Mouse (Mus musculus) heart, embryonic 16.5 days (tissue): ENCODE data around the gene Acaa1a. TPM values are rescaled to one million over a fixed set of nuclear protein-coding genes. Genes with fewer than 3 reads are reported as not detected.

Experiments
- ATAC-seq: fragments of 200-750 bp; cut with Nextera tagmentation; replicated peaks from 2 replicates; pipeline ENCODE4 v1.8.0; 2017; ENCODE audit warnings: moderate number of reproducible peaks; ENCODE audit not compliant: insufficient read depth, low FRiP score; ENCODE audit errors: extremely low read depth
- H3K27ac ChIP-seq: fragments of 300-500 bp; sonication (generic); 2 replicates; pipeline ENCODE4 v1.5.1; 2014; ENCODE audit warnings: mild to moderate bottlenecking, low read length, control low read depth, moderate library complexity
- H3K27me3 ChIP-seq: fragments of 300-500 bp; sonication (generic); 2 replicates; pipeline ENCODE4 v1.6.1; 2014; ENCODE audit warnings: low read length, mixed read lengths; ENCODE audit not compliant: control insufficient read depth, insufficient read depth
- H3K36me3 ChIP-seq: fragments of 300-500 bp; sonication (generic); 2 replicates; pipeline ENCODE4 v1.6.1; 2014; ENCODE audit not compliant: control insufficient read depth, insufficient read depth
- H3K4me1 ChIP-seq: fragments of 300-500 bp; sonication (generic); 2 replicates; pipeline ENCODE4 v1.6.1; 2014; ENCODE audit warnings: low read length, mixed read lengths; ENCODE audit not compliant: control insufficient read depth, insufficient read depth
- H3K4me2 ChIP-seq: fragments of 300-500 bp; sonication (generic); 2 replicates; pipeline ENCODE4 v1.6.1; 2014; ENCODE audit warnings: low read depth, mild to moderate bottlenecking, control low read depth, low read length
- H3K4me3 ChIP-seq: fragments of 300-500 bp; sonication (generic); 2 replicates; pipeline ENCODE4 v1.5.1; 2014; ENCODE audit warnings: mild to moderate bottlenecking, control low read depth, low read length
- H3K9ac ChIP-seq: fragments of 300-500 bp; sonication (generic); 2 replicates; pipeline ENCODE4 v1.6.1; 2014; ENCODE audit warnings: low read length, control low read depth
- H3K9me3 ChIP-seq: fragments of 300-500 bp; sonication (generic); replicated peaks from 2 replicates; pipeline ENCODE4 v1.6.1; 2016; ENCODE audit warnings: low read length; ENCODE audit not compliant: control insufficient read depth
- WGBS: fragments of 180-500 bp; shearing (Covaris S2); extraction: QIAGEN DNeasy Blood & Tissue Kit; methylation state at CpG from one replicate; pipeline ENCODE4 v1.1.7; 2014; 5-methylcytosine and 5-hydroxymethylcytosine counted together
- polyA plus RNA-seq: library from polyadenylated mRNA; unstranded; fragments of >200 nt; fragmentation: Nextera tagmentation; extraction: Ambion mirVana; gene quantifications from 2 replicates; pipeline ENCODE4 v1.2.1, GENCODE M21; 2015

Acaa1a gene
- polyA plus RNA-seq, 1 experiment from 2014 or later: 100 TPM

DNA sequence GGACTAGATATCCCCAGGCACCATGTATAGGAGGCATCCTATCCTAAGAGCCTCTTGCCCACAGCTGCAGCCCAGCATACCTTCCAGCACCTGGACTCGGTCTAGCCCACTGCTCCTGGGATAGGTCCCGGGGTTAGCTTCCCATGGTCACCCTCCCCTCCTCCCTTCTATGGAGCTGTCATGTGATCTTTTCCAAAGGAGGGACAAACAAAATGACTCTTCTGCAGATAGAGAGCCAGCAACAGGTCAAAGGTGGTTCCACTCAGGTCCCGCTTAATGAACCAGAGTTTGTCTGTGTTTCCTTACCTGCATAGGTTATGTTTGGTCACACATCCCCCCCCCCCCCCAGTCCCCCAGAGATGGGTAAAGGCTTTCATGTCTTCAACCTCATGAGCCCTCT lies 11.1 kb downstream of the Acaa1a start:
- 92% methylated on average over 3 of the region's 3 CpGs for WGBS
- no peak for ATAC-seq
- H3K36me3 ChIP-seq: peaks cover 18% of the 10 kb centered on the region

DNA sequence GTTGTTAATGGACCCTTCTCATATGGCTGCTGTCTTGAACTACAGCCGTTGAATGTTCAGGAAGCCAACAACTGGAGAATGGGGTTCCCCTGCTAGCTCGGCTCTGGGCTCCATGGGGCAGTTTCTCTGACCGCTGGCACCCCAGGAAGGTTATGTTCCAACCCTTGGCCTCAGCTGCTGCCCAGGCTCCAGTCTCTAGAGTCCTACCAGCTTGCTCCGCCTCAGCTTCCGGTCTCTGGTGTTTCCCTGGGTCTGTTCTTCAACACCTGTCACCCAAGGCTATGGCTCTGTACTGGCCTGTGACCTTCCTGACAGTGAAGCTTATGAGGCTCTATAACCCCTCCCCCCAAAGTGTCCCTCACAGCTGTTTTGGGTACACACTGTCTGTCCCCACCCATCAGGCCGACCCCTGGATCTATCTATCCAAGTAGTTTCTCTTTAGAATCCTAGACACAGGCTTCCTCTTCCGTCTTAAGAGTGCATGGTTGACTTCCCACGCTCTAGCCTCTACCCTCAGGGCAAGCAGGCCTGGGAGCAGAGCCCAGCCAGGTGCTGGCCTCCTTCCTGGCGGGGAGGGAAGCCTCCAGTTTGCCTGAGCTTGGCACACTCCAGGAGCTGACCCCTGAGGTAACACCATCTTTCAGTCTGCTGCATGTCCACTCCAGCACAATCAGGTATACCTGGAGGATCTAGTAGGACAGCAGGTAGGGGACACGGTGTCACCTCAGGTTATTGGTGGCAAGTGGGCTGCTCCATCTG lies 11.7 kb downstream of the Acaa1a start:
- no peaks in the 10 kb centered on the region for H3K4me1 ChIP-seq
- 86% methylated on average over 10 of the region's 10 CpGs for WGBS
- no peak for ATAC-seq
- no peak overlapping the region for H3K4me2 ChIP-seq
- no peaks in the 10 kb centered on the region for H3K27me3 ChIP-seq
- H3K27ac ChIP-seq: no peak overlapping the region
- peaks cover 17% of the 10 kb centered on the region for H3K36me3 ChIP-seq
- no peak overlapping the region for H3K4me3 ChIP-seq
- no peak overlapping the region for H3K9ac ChIP-seq
- H3K9me3 ChIP-seq: no peaks in the 10 kb centered on the region

More for the DNA sequence above, 11.1 kb downstream of the Acaa1a start:
- Histone ChIP-seq H3K27ac (no peak overlapping the region), H3K27me3 (no peaks in the 10 kb centered on the region), H3K9ac (no peak overlapping the region), H3K4me3 (no peak overlapping the region), H3K9me3 (no peaks in the 10 kb centered on the region), H3K4me1 (no peaks in the 10 kb centered on the region), H3K4me2 (no peak overlapping the region)

DNA sequence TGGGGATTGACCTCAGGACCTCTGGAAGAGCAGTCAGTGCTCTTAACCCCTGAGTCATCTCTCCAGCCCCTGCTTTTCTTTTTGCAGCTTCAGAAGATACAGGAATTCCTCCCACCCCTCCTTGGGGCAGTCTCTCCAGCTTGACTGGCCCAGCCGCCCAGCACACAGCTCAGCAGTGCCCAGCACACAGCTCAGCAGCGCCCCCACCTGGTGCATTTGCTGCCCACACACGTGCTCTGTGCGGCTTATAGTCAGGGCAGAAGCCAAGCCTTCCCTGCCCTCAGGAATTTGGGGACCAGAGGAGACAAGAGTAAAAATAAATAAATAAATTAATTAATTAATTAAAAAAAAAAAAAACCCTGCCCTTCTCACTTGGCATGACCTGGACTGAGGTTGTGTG lies 12.6 kb downstream of the Acaa1a start:
- no peaks in the 10 kb centered on the region for H3K4me1 ChIP-seq
- H3K4me3 ChIP-seq: no peak overlapping the region
- ATAC-seq: peak; percentile 82
- H3K27ac ChIP-seq: no peak overlapping the region
- H3K36me3 ChIP-seq: peaks cover 13% of the 10 kb centered on the region
- H3K27me3 ChIP-seq: no peaks in the 10 kb centered on the region
- H3K9me3 ChIP-seq: no peaks in the 10 kb centered on the region
- no peak overlapping the region for H3K4me2 ChIP-seq
- 27% methylated on average over 4 of the region's 4 CpGs for WGBS
- H3K9ac ChIP-seq: no peak overlapping the region

DNA sequence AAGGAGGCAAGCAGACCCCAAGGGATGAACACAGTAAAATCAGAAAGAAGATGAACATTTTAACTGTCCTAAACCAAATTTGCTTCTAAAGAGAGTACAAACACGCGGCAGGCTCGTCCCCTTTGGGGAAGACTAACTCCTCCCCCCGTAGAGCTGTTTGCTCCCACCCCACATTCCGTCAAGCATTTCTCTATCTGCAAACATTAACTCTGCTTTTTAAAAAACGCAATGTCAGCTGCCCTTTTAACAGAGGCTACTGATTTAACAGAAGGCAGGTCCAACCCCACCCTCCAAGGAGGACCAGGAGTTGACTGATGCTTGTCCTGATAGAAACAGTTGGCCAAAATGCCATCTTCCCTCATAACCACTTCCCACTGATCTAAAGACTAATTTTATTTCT lies 14.4 kb downstream of the Acaa1a start:
- ATAC-seq: no peak
- H3K27ac ChIP-seq: no peak overlapping the region
- no peak overlapping the region for H3K4me3 ChIP-seq
- H3K9me3 ChIP-seq: no peaks in the 10 kb centered on the region
- no peak overlapping the region for H3K4me2 ChIP-seq
- H3K9ac ChIP-seq: no peak overlapping the region
- H3K4me1 ChIP-seq: 0 out of 2 replicates have a peak, but pooled peaks cover 3% of the 10 kb centered on the region
- WGBS: 78% methylated on average over 6 of the region's 6 CpGs
- H3K36me3 ChIP-seq: peaks cover 13% of the 10 kb centered on the region
- no peaks in the 10 kb centered on the region for H3K27me3 ChIP-seq

DNA sequence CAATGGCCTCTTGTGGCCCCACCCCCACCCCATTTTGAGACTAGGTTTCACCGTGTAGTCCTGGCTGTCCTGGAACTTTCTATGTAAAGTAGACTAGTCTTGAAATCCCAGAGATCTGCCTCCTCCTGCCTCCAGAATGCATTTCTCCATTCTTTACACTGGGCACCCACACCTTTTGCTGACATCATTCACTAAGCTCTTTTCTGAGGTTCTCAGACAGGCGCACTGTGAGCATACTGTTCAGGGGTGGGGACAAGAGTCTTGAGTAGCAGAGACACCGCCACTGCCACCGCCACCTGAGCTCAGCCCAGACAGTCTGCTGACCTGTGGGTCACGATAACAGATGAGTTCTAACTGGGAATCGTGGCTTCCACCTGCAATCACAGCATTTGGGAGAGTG lies 16.5 kb downstream of the Acaa1a start:
- no peaks in the 10 kb centered on the region for H3K27me3 ChIP-seq
- no peak overlapping the region for H3K4me2 ChIP-seq
- ATAC-seq: no peak
- no peak overlapping the region for H3K27ac ChIP-seq
- WGBS: 77% methylated on average over 6 of the region's 6 CpGs
- no peak overlapping the region for H3K4me3 ChIP-seq
- H3K4me1 ChIP-seq: 0 out of 2 replicates have a peak, but pooled peaks cover 3% of the 10 kb centered on the region
- no peaks in the 10 kb centered on the region for H3K9me3 ChIP-seq
- no peak overlapping the region for H3K9ac ChIP-seq
- H3K36me3 ChIP-seq: peaks cover 5% of the 10 kb centered on the region

DNA sequence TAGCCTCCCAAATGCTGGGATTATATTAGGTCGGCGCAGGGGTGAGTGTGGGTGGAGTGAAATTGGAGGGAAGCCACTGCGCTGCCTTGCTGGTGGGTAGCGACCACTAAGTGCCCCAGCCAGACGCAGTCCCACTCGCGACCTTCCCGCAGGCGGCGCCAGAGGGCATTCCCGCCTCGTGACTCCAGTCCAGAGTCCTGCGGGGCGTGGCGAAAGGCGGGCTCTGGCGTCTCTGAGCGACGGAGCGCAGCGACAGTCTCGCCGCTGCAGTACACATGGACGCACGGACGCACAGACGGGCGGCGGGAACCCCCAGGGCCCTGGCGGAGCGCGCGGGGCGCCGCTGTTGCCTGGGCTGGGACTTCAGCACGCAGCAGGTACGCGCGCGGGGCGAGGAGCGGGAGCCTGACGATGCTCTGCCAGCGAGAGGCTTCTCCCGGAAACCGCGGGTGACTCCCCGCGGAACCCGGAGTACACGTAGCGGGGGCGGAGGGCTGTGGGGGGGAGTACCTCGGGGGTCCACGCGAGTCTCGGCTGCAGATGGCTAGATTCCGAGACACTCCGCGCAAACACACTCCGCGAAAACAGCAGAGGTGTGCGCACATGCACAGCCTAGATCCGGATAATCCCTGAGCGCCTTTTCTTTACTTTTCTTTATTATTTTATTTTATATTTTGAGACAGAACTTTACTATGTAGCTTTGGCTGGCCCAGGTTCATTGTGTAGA lies 18.0 kb downstream of the Acaa1a start, which contains the start of gene Xylb:
Xylb (plus strand) TSS at position 51 of the 727 bp plus-strand sequence.
- no peak within 1 kb of the TSS for H3K27ac ChIP-seq
- peak within 1 kb of the TSS; percentile 85 for H3K9ac ChIP-seq
- H3K36me3 ChIP-seq: no peaks in the 10 kb centered on the region
- H3K9me3 ChIP-seq: no peaks in the 10 kb centered on the region
- WGBS: 2% methylated on average over 65 of the region's 65 CpGs
- ATAC-seq: peak; percentile 91
- no peaks in the 10 kb centered on the region for H3K27me3 ChIP-seq
- peak within 1 kb of the TSS; percentile 80 for H3K4me3 ChIP-seq
- H3K4me1 ChIP-seq: 0 out of 2 replicates have a peak, but pooled peaks cover 3% of the 10 kb centered on the region
- H3K4me2 ChIP-seq: peak within 1 kb of the TSS; percentile 99

DNA sequence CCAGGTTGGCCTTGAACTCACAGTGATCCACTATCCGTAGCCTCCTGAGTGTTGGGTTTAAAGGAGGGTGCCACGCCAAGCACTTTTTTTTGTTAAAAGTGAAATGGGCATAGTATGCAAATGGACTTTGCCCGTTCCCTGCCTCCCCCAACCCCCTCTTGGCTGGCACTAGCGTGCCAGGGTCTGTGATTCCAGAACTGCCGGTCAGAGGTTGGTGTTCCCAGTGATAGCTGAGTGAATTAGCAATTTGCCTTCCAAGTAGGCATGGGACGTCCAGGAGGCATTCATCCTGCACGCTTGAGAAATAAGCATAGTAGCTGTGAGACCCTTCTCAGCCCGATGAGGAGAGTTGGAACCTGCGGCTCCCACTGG lies 18.6 kb downstream of the Acaa1a start:
- no peaks in the 10 kb centered on the region for H3K9me3 ChIP-seq
- 42% methylated on average over 9 of the region's 9 CpGs for WGBS
- H3K4me1 ChIP-seq: peaks cover 7% of the 10 kb centered on the region
- H3K27ac ChIP-seq: no peak overlapping the region
- peak overlapping the region; percentile 99 for H3K4me2 ChIP-seq
- no peaks in the 10 kb centered on the region for H3K36me3 ChIP-seq
- peak overlapping the region; percentile 85 for H3K9ac ChIP-seq
- H3K4me3 ChIP-seq: peak overlapping the region; percentile 80
- no peaks in the 10 kb centered on the region for H3K27me3 ChIP-seq
- ATAC-seq: no peak

DNA sequence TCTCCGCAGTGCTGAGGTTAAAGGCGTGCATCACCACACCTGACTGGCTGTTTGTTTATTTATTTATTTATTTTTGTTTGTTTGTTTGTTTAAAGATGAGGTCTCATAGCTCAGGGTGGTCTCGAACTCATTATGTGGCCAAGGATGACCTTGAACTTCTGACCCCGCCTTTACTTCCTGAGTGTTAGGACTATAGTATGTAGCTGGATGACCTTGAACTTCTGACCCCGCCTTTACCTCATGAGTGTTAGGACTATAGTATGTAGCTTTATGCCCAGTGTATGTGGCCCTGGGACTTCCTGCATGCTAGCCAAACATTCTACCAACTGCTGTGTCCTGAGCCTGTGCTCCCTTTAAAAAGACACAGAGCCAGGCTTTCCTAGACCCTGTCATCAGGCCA lies 21.9 kb downstream of the Acaa1a start:
- H3K4me3 ChIP-seq: no peak overlapping the region
- no peaks in the 10 kb centered on the region for H3K36me3 ChIP-seq
- no peak overlapping the region for H3K27ac ChIP-seq
- H3K27me3 ChIP-seq: no peaks in the 10 kb centered on the region
- H3K4me1 ChIP-seq: peaks cover 12% of the 10 kb centered on the region
- H3K4me2 ChIP-seq: no peak overlapping the region
- WGBS: 88% methylated on average over 5 of the region's 5 CpGs
- ATAC-seq: no peak
- H3K9me3 ChIP-seq: no peaks in the 10 kb centered on the region
- H3K9ac ChIP-seq: no peak overlapping the region

DNA sequence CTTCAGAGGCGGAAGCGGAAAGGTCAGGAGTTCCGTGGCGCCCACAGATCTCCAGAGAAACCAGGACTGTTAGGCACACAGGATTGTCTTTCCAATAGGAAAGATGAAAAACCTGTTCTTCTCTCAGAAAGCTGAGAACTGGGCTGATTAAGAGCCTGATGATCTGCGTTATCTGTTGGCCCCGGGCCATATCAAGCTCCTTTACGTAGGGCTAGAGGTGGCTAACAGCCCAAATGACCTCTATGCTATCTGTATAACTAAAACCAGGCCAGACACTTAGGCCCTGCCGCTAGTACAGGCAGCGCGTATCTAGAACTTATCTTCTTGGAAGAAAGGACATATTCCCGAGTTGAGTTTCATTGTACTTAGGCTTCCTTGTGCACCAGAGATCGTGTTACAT lies 23.8 kb downstream of the Acaa1a start:
- Histone ChIP-seq H3K36me3 (no peaks in the 10 kb centered on the region), H3K27ac (no peak overlapping the region), H3K9me3 (no peaks in the 10 kb centered on the region), H3K4me3 (no peak overlapping the region), H3K4me2 (no peak overlapping the region), H3K27me3 (no peaks in the 10 kb centered on the region), H3K9ac (no peak overlapping the region), H3K4me1 (peaks cover 10% of the 10 kb centered on the region)
- 50% methylated on average over 12 of the region's 12 CpGs for WGBS
- no peak for ATAC-seq
